Mouse (Mus musculus): ENCODE results near the gene Slc4a10.

GRCm38 (mm10) chr2:62341061-62341733 is 294.9 kb downstream of the Slc4a10 start:
- TF ChIP-seq CTCF (IDR thresholded peaks at IDR 0.05; ENCODE audit: insufficient read depth, low read length) (no peak), POLR2A (IDR thresholded peaks at IDR 0.05; ENCODE audit: borderline replicate concordance, extremely low read depth, low read depth, low read length) (no peak)

All from lung, adult 2 months (tissue).